Comparison of ENCODE assay signal across 13 mouse cellular contexts in the genomic region with DNA sequence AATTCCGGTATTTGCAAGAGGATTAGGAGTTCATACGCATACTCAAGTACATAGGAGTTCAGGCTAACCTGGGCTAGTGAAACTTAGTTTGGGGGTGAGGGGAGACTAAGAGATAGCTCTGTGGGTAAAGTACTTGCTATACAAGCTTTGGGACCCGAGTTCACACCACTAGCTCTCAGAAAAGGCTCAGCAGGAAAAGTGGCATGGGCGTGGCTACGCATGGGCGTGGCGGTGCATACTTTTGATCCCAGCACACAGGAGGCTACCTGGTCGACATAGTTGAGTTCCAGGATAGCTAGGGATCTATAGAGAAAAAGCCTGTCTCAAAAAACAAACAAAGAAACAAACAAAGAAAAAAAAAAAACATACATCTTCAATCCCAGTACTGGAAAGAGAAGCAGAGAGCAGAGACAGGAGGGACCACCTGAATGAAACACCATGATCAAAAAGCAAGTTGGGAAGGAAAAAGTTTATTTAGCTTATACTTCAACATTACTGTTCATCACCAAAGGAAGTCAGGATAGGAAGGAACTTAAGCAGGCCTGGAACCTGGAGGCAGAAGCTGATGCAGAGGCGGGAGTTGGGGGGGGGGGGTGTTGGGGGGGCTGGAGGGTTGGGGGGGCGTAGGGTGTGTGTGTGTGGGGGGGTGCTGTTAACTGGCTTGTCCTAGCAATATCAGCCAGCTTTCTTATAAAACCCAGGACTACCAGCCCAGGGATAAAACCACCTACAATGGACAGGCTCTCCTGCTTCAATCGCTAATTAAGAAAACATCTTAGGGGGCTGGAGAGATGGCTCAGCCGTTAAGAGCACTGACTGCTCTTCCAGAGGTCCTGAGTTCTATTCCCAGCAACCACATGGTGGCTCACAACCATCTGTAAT. TPM values are rescaled to one million over a fixed set of nuclear protein-coding genes. Genes with fewer than 3 reads are reported as not detected.
DNase-seq lines count a peak whose midpoint lies in the region; ATAC-seq and TF ChIP-seq lines count a peak whose summit lies in the region.
"Had no signal": no experiment of that assay in that cellular context is flagged by ENCODE, and none has a peak within 500 bp of the region (broad histone marks: within the 10 kb centered on the region; RNA-seq: fewer than 3 reads in every experiment).

No protein-coding gene starts in this region.

- TF ChIP-seq CTCF in liver, postnatal 0 days (IDR thresholded peaks at IDR 0.05; ENCODE audit: low read depth): no peak
- TF ChIP-seq CTCF in ES-Bruce4 (IDR thresholded peaks at IDR 0.05; ENCODE audit: low read depth, low read length): no peak

- WGBS in liver, postnatal 0 days (ENCODE audit: insufficient replicate concordance): 44% methylated on average over 11 of the region's 12 CpGs
- WGBS in liver, embryonic 12.5 days (ENCODE audit: insufficient replicate concordance): 31% methylated on average over 12 of the region's 12 CpGs

- H3K9ac ChIP-seq in liver, postnatal 0 days (replicated peaks): no peak overlapping the region
- no peak overlapping the region for H3K9ac ChIP-seq in ES-Bruce4 (ENCODE audit: low read depth, poor library complexity, severe bottlenecking)
- no peak overlapping the region for H3K9ac ChIP-seq in liver, embryonic 12.5 days
- H3K9ac ChIP-seq: embryonic facial prominence, embryonic 13.5 days had no signal

- no peak for ATAC-seq in liver, postnatal 0 days
- ATAC-seq in liver, embryonic 12.5 days: no peak

- DNase-seq in liver (peak; percentile 37), 416B (ENCODE audit: low read depth) (peak; percentile 59)
- no peak for DNase-seq in liver, postnatal 0 days
- DNase-seq in layer of hippocampus, postnatal 10 days (ENCODE audit: low spot score in 2 of 2): no peak
- no peak for DNase-seq in gastrocnemius, adult 18-20 months (ENCODE audit: low spot score)
- DNase-seq in ovary, postnatal 14 days (ENCODE audit: low spot score): no peak
- DNase-seq: cerebellum, adult 11-12 months had no signal

- no peak overlapping the region for H3K4me2 ChIP-seq in liver, postnatal 0 days (ENCODE audit: low read depth, low read length)
- H3K4me2 ChIP-seq in liver, embryonic 12.5 days: peak overlapping the region; percentile 35; the same call in 1 of the 2 replicates
- H3K4me2 ChIP-seq: embryonic facial prominence, embryonic 13.5 days had no signal

- H3K9me3 ChIP-seq in liver, postnatal 0 days (ENCODE audit: low read length): no peaks in the 10 kb centered on the region
- H3K9me3 ChIP-seq in ES-Bruce4 (replicated peaks; ENCODE audit: control insufficient read depth, insufficient read depth, low read length, poor library complexity, severe bottlenecking): no peaks in the 10 kb centered on the region
- no peaks in the 10 kb centered on the region for H3K9me3 ChIP-seq in liver, embryonic 12.5 days (replicated peaks)
- H3K9me3 ChIP-seq: embryonic facial prominence, embryonic 13.5 days; limb, embryonic 10.5 days had no signal

- peaks cover 5% of the 10 kb centered on the region; the same call in 1 of the 2 replicates for H3K4me1 ChIP-seq in liver, postnatal 0 days (ENCODE audit: insufficient read depth)
- peaks cover 6% of the 10 kb centered on the region for H3K4me1 ChIP-seq in ES-Bruce4 (ENCODE audit: control insufficient read depth, insufficient read depth, low read length)
- peaks cover 12% of the 10 kb centered on the region for H3K4me1 ChIP-seq in liver, embryonic 12.5 days

- no peak overlapping the region for H3K4me3 ChIP-seq in liver, postnatal 0 days (ENCODE audit: low read depth, low read length)
- H3K4me3 ChIP-seq in ES-Bruce4 (ENCODE audit: low read depth, low read length): no peak overlapping the region
- H3K4me3 ChIP-seq in liver, embryonic 12.5 days: no peak overlapping the region
- H3K4me3 ChIP-seq: embryonic facial prominence, embryonic 13.5 days; limb, embryonic 10.5 days had no signal

- TF ChIP-seq POLR2A in ES-Bruce4 (IDR thresholded peaks at IDR 0.05; ENCODE audit: insufficient read depth, low read length): no peak

- H3K27me3 ChIP-seq in liver, postnatal 0 days (ENCODE audit: insufficient read depth, low read length): no peaks in the 10 kb centered on the region
- H3K27me3 ChIP-seq in ES-Bruce4 (ENCODE audit: control insufficient read depth, insufficient read depth, low read length, poor library complexity, severe bottlenecking): no peaks in the 10 kb centered on the region
- H3K27me3 ChIP-seq in liver, embryonic 12.5 days (replicated peaks): 0 out of 2 replicates have a peak, but pooled peaks cover 3% of the 10 kb centered on the region
- H3K27me3 ChIP-seq: embryonic facial prominence, embryonic 13.5 days had no signal

- TF ChIP-seq EP300 in liver, postnatal 0 days (IDR thresholded peaks at IDR 0.05; ENCODE audit: low read depth): no peak
- TF ChIP-seq EP300 in ES-Bruce4 (IDR thresholded peaks at IDR 0.05; ENCODE audit: insufficient read depth, low read depth, low read length): 0 out of 2 replicates have a peak, but pooled peaks have one; percentile 30

- no peaks in the 10 kb centered on the region for H3K36me3 ChIP-seq in liver, postnatal 0 days (replicated peaks; ENCODE audit: insufficient read depth, low read length)
- H3K36me3 ChIP-seq in ES-Bruce4 (ENCODE audit: control insufficient read depth, insufficient read depth, low read length, poor library complexity, severe bottlenecking): no peaks in the 10 kb centered on the region
- H3K36me3 ChIP-seq in liver, embryonic 12.5 days: no peaks in the 10 kb centered on the region
- H3K36me3 ChIP-seq: embryonic facial prominence, embryonic 13.5 days; limb, embryonic 10.5 days had no signal

- no peak overlapping the region for H3K27ac ChIP-seq in liver, postnatal 0 days (ENCODE audit: low read depth)
- peak overlapping the region; percentile 80 for H3K27ac ChIP-seq in ES-Bruce4 (ENCODE audit: insufficient read depth, low read length)
- H3K27ac ChIP-seq in liver, embryonic 12.5 days: no peak overlapping the region
- H3K27ac ChIP-seq: embryonic facial prominence, embryonic 13.5 days; gastrocnemius, adult 2 months; hindbrain, postnatal 0 days; limb, embryonic 10.5 days had no signal

RNA-seq across cellular contexts. Expression of gene Iqgap1, which starts 8.1 kb away (rescaled TPM):
- 10.8 and 13.6 TPM in 2 replicates for polyA plus RNA-seq in liver, postnatal 0 days (2015; fragmentation: Nextera tagmentation; extraction: Ambion mirVana)
- 215 and 222 TPM in 2 replicates for polyA plus RNA-seq in ES-Bruce4 (2011; ENCODE audit: insufficient read depth, insufficient read length, low read depth, missing spikeins)
- polyA plus RNA-seq in liver, embryonic 12.5 days (2016; fragmentation: Nextera tagmentation; extraction: Ambion mirVana): 19.4 and 19.9 TPM in 2 replicates
- total RNA-seq in layer of hippocampus, postnatal 10 days (2021): 10 to 100 TPM; 28.8 to 37.8 TPM
- 10 to 100 TPM; 12.1 to 16.8 TPM for total RNA-seq in gastrocnemius, adult 18-20 months (2021)

RNA-seq across cellular contexts. Expression of gene Zscan2, which starts 26.8 kb away (rescaled TPM):
- 0.43 and 0.47 TPM in 2 replicates for polyA plus RNA-seq in liver, postnatal 0 days (2015; fragmentation: Nextera tagmentation; extraction: Ambion mirVana)
- polyA plus RNA-seq in ES-Bruce4 (2011; ENCODE audit: insufficient read depth, insufficient read length, low read depth, missing spikeins): 4.5 and 4.9 TPM in 2 replicates
- 0.23 and 0.58 TPM in 2 replicates for polyA plus RNA-seq in liver, embryonic 12.5 days (2016; fragmentation: Nextera tagmentation; extraction: Ambion mirVana)
- 10 to 100 TPM; 13.5 to 14.4 TPM for total RNA-seq in layer of hippocampus, postnatal 10 days (2021)
- total RNA-seq in gastrocnemius, adult 18-20 months (2021): 1 to 10 TPM; 1.5 to 2.1 TPM

Comparison
In these comparisons a context has a peak if more than half of its experiments do, and no peak if none do; other contexts are left out.
1. DNase-seq: peak in liver (single experiment) and 416B (single experiment); none in liver, postnatal 0 days (single experiment), layer of hippocampus, postnatal 10 days (0 of 2), gastrocnemius, adult 18-20 months (single experiment) and ovary, postnatal 14 days (single experiment).
2. RNA of gene Iqgap1, which starts 8.1 kb away (polyA plus RNA-seq): 215 to 222 TPM in ES-Bruce4; 19.4 to 19.9 TPM in liver, embryonic 12.5 days and 10.8 to 13.6 TPM in liver, postnatal 0 days; every median in the first group is over 10 times any median in the second.